Mouse (Mus musculus): ENCODE data around the gene Zfp2. TPM values are rescaled to one million over a fixed set of nuclear protein-coding genes. Genes with fewer than 3 reads are reported as not detected.
A peak's percentile ranks its signal among the peaks of the same experiment; 100 is the strongest.

Zfp2 gene
- polyA plus RNA-seq, 1 experiment from 2014 or later, result 7.8 TPM

- no peak overlapping the region for H3K4me2 ChIP-seq (ENCODE audit: low read length)
- 82% methylated on average over 3 of the region's 3 CpGs for WGBS
- H3K9me3 ChIP-seq (ENCODE audit: control insufficient read depth, low read length), result peaks cover 21% of the 10 kb centered on the region
- H3K4me3 ChIP-seq (ENCODE audit: control insufficient read depth in 1 of 2, insufficient read depth in 1 of 2, low read depth in 1 of 2, low read length in 2 of 2), result no peak overlapping the region
- no peaks in the 10 kb centered on the region for H3K4me1 ChIP-seq (ENCODE audit: control insufficient read depth in 2 of 2, insufficient read depth in 2 of 2, low read length in 2 of 2)
- H3K27ac ChIP-seq (replicated peaks in 1 of 2; ENCODE audit: control insufficient read depth in 1 of 2, insufficient read depth in 1 of 2, low read depth in 2 of 2, low read length in 2 of 2), result no peak overlapping the region
- ATAC-seq (ENCODE audit: insufficient number of reproducible peaks, insufficient read depth, low FRiP score, low read depth), result no peak
- H3K27me3 ChIP-seq (ENCODE audit: control insufficient read depth, insufficient read depth, low read length), result no peaks in the 10 kb centered on the region
- no peak overlapping the region for H3K9ac ChIP-seq (ENCODE audit: low read length)
- H3K36me3 ChIP-seq (ENCODE audit: control insufficient read depth, insufficient read depth, low read length), result peaks cover 28% of the 10 kb centered on the region
Measured at GRCm38 (mm10) chr11:50878641-50879040, 37.3 kb downstream of the Zfp2 start.

- ATAC-seq (ENCODE audit: insufficient number of reproducible peaks, insufficient read depth, low FRiP score, low read depth), result no peak
Measured at GRCm38 (mm10) chr11:50850989-50851601, 64.9 kb downstream of the Zfp2 start.

GRCm38 (mm10) chr11:50850177-50850735, 65.7 kb downstream of the Zfp2 start, which contains the start of gene Grm6:
Grm6 (plus strand) TSS chr11:50850685.
- Histone ChIP-seq H3K27ac (replicated peaks in 1 of 2; ENCODE audit: control insufficient read depth in 1 of 2, insufficient read depth in 1 of 2, low read depth in 2 of 2, low read length in 2 of 2) (no peak within 1 kb of the TSS), H3K4me3 (ENCODE audit: control insufficient read depth in 1 of 2, insufficient read depth in 1 of 2, low read depth in 1 of 2, low read length in 2 of 2) (peak within 1 kb of the TSS; percentile 39 to 48), H3K4me2 (ENCODE audit: low read length) (peak within 1 kb of the TSS; percentile 90), H3K4me1 (ENCODE audit: control insufficient read depth in 2 of 2, insufficient read depth in 2 of 2, low read length in 2 of 2) (peaks cover 0 to 22% of the 10 kb centered on the region in 2 experiments; a peak in 3 of 4 replicates), H3K9me3 (ENCODE audit: control insufficient read depth, low read length) (peaks cover 7% of the 10 kb centered on the region), H3K9ac (ENCODE audit: low read length) (peak within 1 kb of the TSS; percentile 41), H3K27me3 (ENCODE audit: control insufficient read depth, insufficient read depth, low read length) (peaks cover 58% of the 10 kb centered on the region), H3K36me3 (ENCODE audit: control insufficient read depth, insufficient read depth, low read length) (no peaks in the 10 kb centered on the region)
- whole genome bisulfite sequencing, result 3% methylated on average over 11 of the region's 11 CpGs
- ATAC-seq (ENCODE audit: insufficient number of reproducible peaks, insufficient read depth, low FRiP score, low read depth), result no peak

More at GRCm38 (mm10) chr11:50850989-50851601, 64.9 kb downstream of the Zfp2 start:
- Histone ChIP-seq H3K36me3 (ENCODE audit: control insufficient read depth, insufficient read depth, low read length) (no peaks in the 10 kb centered on the region), H3K9ac (ENCODE audit: low read length) (peak overlapping the region; percentile 41), H3K27ac (replicated peaks in 1 of 2; ENCODE audit: control insufficient read depth in 1 of 2, insufficient read depth in 1 of 2, low read depth in 2 of 2, low read length in 2 of 2) (no peak overlapping the region), H3K4me2 (ENCODE audit: low read length) (peak overlapping the region; percentile 90), H3K4me3 (ENCODE audit: control insufficient read depth in 1 of 2, insufficient read depth in 1 of 2, low read depth in 1 of 2, low read length in 2 of 2) (peak overlapping the region; percentile 39 to 48), H3K27me3 (ENCODE audit: control insufficient read depth, insufficient read depth, low read length) (peaks cover 58% of the 10 kb centered on the region), H3K4me1 (ENCODE audit: control insufficient read depth in 2 of 2, insufficient read depth in 2 of 2, low read length in 2 of 2) (peaks cover 0 to 22% of the 10 kb centered on the region in 2 experiments; a peak in 3 of 4 replicates), H3K9me3 (ENCODE audit: control insufficient read depth, low read length) (peaks cover 7% of the 10 kb centered on the region)
- WGBS, result under 1% methylated on average over 63 of the region's 72 CpGs

- no peaks in the 10 kb centered on the region for H3K36me3 ChIP-seq (ENCODE audit: control insufficient read depth, insufficient read depth, low read length)
- H3K4me2 ChIP-seq (ENCODE audit: low read length), result peak overlapping the region; percentile 90
- H3K27ac ChIP-seq (replicated peaks in 1 of 2; ENCODE audit: control insufficient read depth in 1 of 2, insufficient read depth in 1 of 2, low read depth in 2 of 2, low read length in 2 of 2), result no peak overlapping the region
- no peak overlapping the region for H3K9ac ChIP-seq (ENCODE audit: low read length)
- no peak overlapping the region for H3K4me3 ChIP-seq (ENCODE audit: control insufficient read depth in 1 of 2, insufficient read depth in 1 of 2, low read depth in 1 of 2, low read length in 2 of 2)
- peaks cover 58% of the 10 kb centered on the region for H3K27me3 ChIP-seq (ENCODE audit: control insufficient read depth, insufficient read depth, low read length)
- WGBS, result 6% methylated on average over 10 of the region's 10 CpGs
- peaks cover 0 to 22% of the 10 kb centered on the region in 2 experiments; a peak in 3 of 4 replicates for H3K4me1 ChIP-seq (ENCODE audit: control insufficient read depth in 2 of 2, insufficient read depth in 2 of 2, low read length in 2 of 2)
- H3K9me3 ChIP-seq (ENCODE audit: control insufficient read depth, low read length), result peaks cover 7% of the 10 kb centered on the region
- ATAC-seq (ENCODE audit: insufficient number of reproducible peaks, insufficient read depth, low FRiP score, low read depth), result no peak
Measured at GRCm38 (mm10) chr11:50849310-50849709, 66.7 kb downstream of the Zfp2 start.

Other genes starting within 250 kb of the Zfp2 start
- 14.1 and 17.5 TPM in 2 replicates for gene Zfp354c, start 88.4 kb downstream of the Zfp2 start, polyA plus RNA-seq (2014; fragmentation: Nextera tagmentation; extraction: Ambion mirVana)
- 0.35 and 0.55 TPM in 2 replicates for gene Zfp879, start 74.6 kb downstream of the Zfp2 start, polyA plus RNA-seq (2014; fragmentation: Nextera tagmentation; extraction: Ambion mirVana)
- gene Grm6, start 65.5 kb downstream of the Zfp2 start, polyA plus RNA-seq (2014; fragmentation: Nextera tagmentation; extraction: Ambion mirVana), result 0.08 and 0.15 TPM in 2 replicates
- gene Zfp454, start 28.5 kb downstream of the Zfp2 start, polyA plus RNA-seq (2014; fragmentation: Nextera tagmentation; extraction: Ambion mirVana), result 2.7 and 3.1 TPM in 2 replicates
- 0.77 TPM in 2 replicates for gene Zfp354b, start 15.5 kb upstream of the Zfp2 start, polyA plus RNA-seq (2014; fragmentation: Nextera tagmentation; extraction: Ambion mirVana)
- gene 4933414I15Rik, start 27.6 kb upstream of the Zfp2 start, polyA plus RNA-seq (2014; fragmentation: Nextera tagmentation; extraction: Ambion mirVana), result not detected in 2 replicates
- not detected in 2 replicates for gene Prop1, start 37.6 kb upstream of the Zfp2 start, polyA plus RNA-seq (2014; fragmentation: Nextera tagmentation; extraction: Ambion mirVana)
- not detected in 2 replicates for gene Olfr1378, start 50.4 kb upstream of the Zfp2 start, polyA plus RNA-seq (2014; fragmentation: Nextera tagmentation; extraction: Ambion mirVana)
- gene Olfr1377, start 65.8 kb upstream of the Zfp2 start, polyA plus RNA-seq (2014; fragmentation: Nextera tagmentation; extraction: Ambion mirVana), result not detected in 2 replicates
- gene Olfr51, start 87.4 kb upstream of the Zfp2 start, polyA plus RNA-seq (2014; fragmentation: Nextera tagmentation; extraction: Ambion mirVana), result not detected in 2 replicates
- gene Olfr54, start 98.1 kb upstream of the Zfp2 start, polyA plus RNA-seq (2014; fragmentation: Nextera tagmentation; extraction: Ambion mirVana), result not detected in 2 replicates
- not detected in 2 replicates for gene Olfr1375, start 131.9 kb upstream of the Zfp2 start, polyA plus RNA-seq (2014; fragmentation: Nextera tagmentation; extraction: Ambion mirVana)
- 4.9 and 5.0 TPM in 2 replicates for gene Zfp354a, start 143.1 kb upstream of the Zfp2 start, polyA plus RNA-seq (2014; fragmentation: Nextera tagmentation; extraction: Ambion mirVana)